Mouse (Mus musculus): ENCODE data around the gene Lrmda. TPM values are rescaled to one million over a fixed set of nuclear protein-coding genes. Genes with fewer than 3 reads are reported as not detected.

Lrmda gene
- polyA plus RNA-seq, 1 experiment from 2014 or later = 0.66 TPM

GRCm38 (mm10) chr14:22326218-22326964 lies 306.9 kb downstream of the Lrmda start:
- Histone ChIP-seq H3K27ac (ENCODE audit: low read depth, low read length) (no peak overlapping the region), H3K9me3 (ENCODE audit: control insufficient read depth, low read length) (no peaks in the 10 kb centered on the region), H3K4me2 (ENCODE audit: low read depth) (no peak overlapping the region), H3K9ac (ENCODE audit: low read length) (no peak overlapping the region), H3K4me1 (ENCODE audit: control insufficient read depth, insufficient read depth, low read length) (no peaks in the 10 kb centered on the region), H3K4me3 (ENCODE audit: low read depth, low read length) (no peak overlapping the region), H3K27me3 (ENCODE audit: control insufficient read depth, insufficient read depth, low read length) (no peaks in the 10 kb centered on the region), H3K36me3 (ENCODE audit: control insufficient read depth, insufficient read depth, low read length) (no peaks in the 10 kb centered on the region)
- 88% methylated on average over 11 of the region's 11 CpGs for WGBS
- DNase-seq (ENCODE audit: low spot score) (no peak), ATAC-seq (ENCODE audit: insufficient read depth, low FRiP score, low TSS enrichment) (no peak)

GRCm38 (mm10) chr14:22329191-22329590 lies 309.7 kb downstream of the Lrmda start:
- DNase-seq (ENCODE audit: low spot score) = no peak
- H3K9me3 ChIP-seq (ENCODE audit: control insufficient read depth, low read length) = no peaks in the 10 kb centered on the region
- ATAC-seq (ENCODE audit: insufficient read depth, low FRiP score, low TSS enrichment) = no peak
- H3K4me3 ChIP-seq (ENCODE audit: low read depth, low read length) = no peak overlapping the region
- H3K9ac ChIP-seq (ENCODE audit: low read length) = no peak overlapping the region
- no peak overlapping the region for H3K4me2 ChIP-seq (ENCODE audit: low read depth)
- no peaks in the 10 kb centered on the region for H3K36me3 ChIP-seq (ENCODE audit: control insufficient read depth, insufficient read depth, low read length)
- no peaks in the 10 kb centered on the region for H3K4me1 ChIP-seq (ENCODE audit: control insufficient read depth, insufficient read depth, low read length)
- H3K27ac ChIP-seq (ENCODE audit: low read depth, low read length) = no peak overlapping the region
- WGBS = 84% methylated on average over 3 of the region's 3 CpGs
- no peaks in the 10 kb centered on the region for H3K27me3 ChIP-seq (ENCODE audit: control insufficient read depth, insufficient read depth, low read length)

GRCm38 (mm10) chr14:22335101-22335820 lies 315.7 kb downstream of the Lrmda start:
- no peak for ATAC-seq (ENCODE audit: insufficient read depth, low FRiP score, low TSS enrichment)
- WGBS = 97% methylated on average over 5 of the region's 5 CpGs

GRCm38 (mm10) chr14:22339176-22339575 lies 319.7 kb downstream of the Lrmda start:
- H3K27me3 ChIP-seq (ENCODE audit: control insufficient read depth, insufficient read depth, low read length) = no peaks in the 10 kb centered on the region
- no peak overlapping the region for H3K4me3 ChIP-seq (ENCODE audit: low read depth, low read length)
- H3K9me3 ChIP-seq (ENCODE audit: control insufficient read depth, low read length) = no peaks in the 10 kb centered on the region
- H3K36me3 ChIP-seq (ENCODE audit: control insufficient read depth, insufficient read depth, low read length) = no peaks in the 10 kb centered on the region
- H3K4me2 ChIP-seq (ENCODE audit: low read depth) = no peak overlapping the region
- peaks cover 11% of the 10 kb centered on the region for H3K4me1 ChIP-seq (ENCODE audit: control insufficient read depth, insufficient read depth, low read length)
- H3K27ac ChIP-seq (ENCODE audit: low read depth, low read length) = no peak overlapping the region
- no peak for ATAC-seq (ENCODE audit: insufficient read depth, low FRiP score, low TSS enrichment)
- DNase-seq (ENCODE audit: low spot score) = no peak
- 74% methylated on average over 6 of the region's 6 CpGs for WGBS
- H3K9ac ChIP-seq (ENCODE audit: low read length) = no peak overlapping the region

More at GRCm38 (mm10) chr14:22335101-22335820, 315.7 kb downstream of the Lrmda start:
- Histone ChIP-seq H3K9ac (ENCODE audit: low read length) (no peak overlapping the region), H3K36me3 (ENCODE audit: control insufficient read depth, insufficient read depth, low read length) (no peaks in the 10 kb centered on the region), H3K4me1 (ENCODE audit: control insufficient read depth, insufficient read depth, low read length) (no peaks in the 10 kb centered on the region), H3K27me3 (ENCODE audit: control insufficient read depth, insufficient read depth, low read length) (no peaks in the 10 kb centered on the region), H3K27ac (ENCODE audit: low read depth, low read length) (no peak overlapping the region), H3K4me2 (ENCODE audit: low read depth) (no peak overlapping the region), H3K9me3 (ENCODE audit: control insufficient read depth, low read length) (no peaks in the 10 kb centered on the region), H3K4me3 (ENCODE audit: low read depth, low read length) (no peak overlapping the region)
- no peak for DNase-seq (ENCODE audit: low spot score)

- ATAC-seq (ENCODE audit: insufficient read depth, low FRiP score, low TSS enrichment) (no peak), DNase-seq (ENCODE audit: low spot score) (no peak)
- Histone ChIP-seq H3K4me2 (ENCODE audit: low read depth) (no peak overlapping the region), H3K9me3 (ENCODE audit: control insufficient read depth, low read length) (no peaks in the 10 kb centered on the region), H3K36me3 (ENCODE audit: control insufficient read depth, insufficient read depth, low read length) (no peaks in the 10 kb centered on the region), H3K27me3 (ENCODE audit: control insufficient read depth, insufficient read depth, low read length) (no peaks in the 10 kb centered on the region), H3K9ac (ENCODE audit: low read length) (no peak overlapping the region), H3K27ac (ENCODE audit: low read depth, low read length) (no peak overlapping the region), H3K4me3 (ENCODE audit: low read depth, low read length) (no peak overlapping the region), H3K4me1 (ENCODE audit: control insufficient read depth, insufficient read depth, low read length) (peaks cover 11% of the 10 kb centered on the region)
- 12% methylated on average over 4 of the region's 4 CpGs for WGBS
Observed at GRCm38 (mm10) chr14:22343357-22343756, 323.8 kb downstream of the Lrmda start.

- DNase-seq (ENCODE audit: low spot score) = no peak
- no peak for ATAC-seq (ENCODE audit: insufficient read depth, low FRiP score, low TSS enrichment)
- no peak overlapping the region for H3K27ac ChIP-seq (ENCODE audit: low read depth, low read length)
- no peaks in the 10 kb centered on the region for H3K36me3 ChIP-seq (ENCODE audit: control insufficient read depth, insufficient read depth, low read length)
- no peak overlapping the region for H3K4me3 ChIP-seq (ENCODE audit: low read depth, low read length)
- WGBS = 48% methylated on average over 8 of the region's 8 CpGs
- H3K9ac ChIP-seq (ENCODE audit: low read length) = no peak overlapping the region
- H3K9me3 ChIP-seq (ENCODE audit: control insufficient read depth, low read length) = no peaks in the 10 kb centered on the region
- H3K4me1 ChIP-seq (ENCODE audit: control insufficient read depth, insufficient read depth, low read length) = peaks cover 11% of the 10 kb centered on the region
- no peak overlapping the region for H3K4me2 ChIP-seq (ENCODE audit: low read depth)
- H3K27me3 ChIP-seq (ENCODE audit: control insufficient read depth, insufficient read depth, low read length) = no peaks in the 10 kb centered on the region
Observed at GRCm38 (mm10) chr14:22345248-22345647, 325.7 kb downstream of the Lrmda start.

GRCm38 (mm10) chr14:22353626-22354025 lies 334.1 kb downstream of the Lrmda start:
- no peak for DNase-seq (ENCODE audit: low spot score)
- Histone ChIP-seq H3K27me3 (ENCODE audit: control insufficient read depth, insufficient read depth, low read length) (no peaks in the 10 kb centered on the region), H3K36me3 (ENCODE audit: control insufficient read depth, insufficient read depth, low read length) (no peaks in the 10 kb centered on the region), H3K9ac (ENCODE audit: low read length) (no peak overlapping the region), H3K4me1 (ENCODE audit: control insufficient read depth, insufficient read depth, low read length) (peaks cover 9% of the 10 kb centered on the region), H3K9me3 (ENCODE audit: control insufficient read depth, low read length) (no peaks in the 10 kb centered on the region), H3K4me3 (ENCODE audit: low read depth, low read length) (no peak overlapping the region), H3K27ac (ENCODE audit: low read depth, low read length) (no peak overlapping the region), H3K4me2 (ENCODE audit: low read depth) (no peak overlapping the region)
- ATAC-seq (ENCODE audit: insufficient read depth, low FRiP score, low TSS enrichment) = no peak
- 80% methylated on average over 5 of the region's 5 CpGs for WGBS

- ATAC-seq (ENCODE audit: insufficient read depth, low FRiP score, low TSS enrichment) (no peak), DNase-seq (ENCODE audit: low spot score) (peak; percentile 22)
- no peak overlapping the region for H3K9ac ChIP-seq (ENCODE audit: low read length)
- no peak overlapping the region for H3K4me2 ChIP-seq (ENCODE audit: low read depth)
- 37% methylated on average over 15 of the region's 15 CpGs for WGBS
- H3K4me3 ChIP-seq (ENCODE audit: low read depth, low read length) = no peak overlapping the region
- H3K27me3 ChIP-seq (ENCODE audit: control insufficient read depth, insufficient read depth, low read length) = no peaks in the 10 kb centered on the region
- H3K4me1 ChIP-seq (ENCODE audit: control insufficient read depth, insufficient read depth, low read length) = peaks cover 9% of the 10 kb centered on the region
- no peaks in the 10 kb centered on the region for H3K36me3 ChIP-seq (ENCODE audit: control insufficient read depth, insufficient read depth, low read length)
- no peak overlapping the region for H3K27ac ChIP-seq (ENCODE audit: low read depth, low read length)
- no peaks in the 10 kb centered on the region for H3K9me3 ChIP-seq (ENCODE audit: control insufficient read depth, low read length)
Observed at GRCm38 (mm10) chr14:22354769-22355574, 335.5 kb downstream of the Lrmda start.

Data from neural tube, embryonic 11.5 days (tissue).